Comparison of ENCODE assay signal across 15 mouse cellular contexts in genomic region chr2:27471170-27471584, GRCm38 (mm10). TPM values are rescaled to one million over a fixed set of nuclear protein-coding genes. Genes with fewer than 3 reads are reported as not detected.
DNase-seq lines count a peak whose midpoint lies in the region; ATAC-seq and TF ChIP-seq lines count a peak whose summit lies in the region.
"Had no signal": no experiment of that assay in that cellular context is flagged by ENCODE, and none has a peak within 500 bp of the region (broad histone marks: within the 10 kb centered on the region; RNA-seq: fewer than 3 reads in every experiment).

No protein-coding gene starts in this region.

- H3K27me3 ChIP-seq in heart, embryonic 10.5 days (ENCODE audit: insufficient read depth, poor library complexity, severe bottlenecking), result no peaks in the 10 kb centered on the region
- H3K27me3 ChIP-seq in neural tube, embryonic 13.5 days, result no peaks in the 10 kb centered on the region
- H3K27me3 ChIP-seq in neural tube, embryonic 15.5 days (replicated peaks), result no peaks in the 10 kb centered on the region
- no peaks in the 10 kb centered on the region for H3K27me3 ChIP-seq in limb, embryonic 13.5 days
- no peaks in the 10 kb centered on the region for H3K27me3 ChIP-seq in stomach, postnatal 0 days (ENCODE audit: control insufficient read depth, insufficient read depth, low read length)
- H3K27me3 ChIP-seq: midbrain, embryonic 12.5 days; Patski had no signal

- H3K4me3 ChIP-seq in heart, embryonic 10.5 days, result peak overlapping the region; percentile 1; the same call in 1 of the 2 replicates
- H3K4me3 ChIP-seq in neural tube, embryonic 13.5 days, result no peak overlapping the region
- no peak overlapping the region for H3K4me3 ChIP-seq in neural tube, embryonic 15.5 days (replicated peaks)
- H3K4me3 ChIP-seq in limb, embryonic 13.5 days, result no peak overlapping the region
- no peak overlapping the region for H3K4me3 ChIP-seq in stomach, postnatal 0 days (ENCODE audit: low read depth, low read length)
- H3K4me3 ChIP-seq: midbrain, embryonic 12.5 days had no signal

- no peak for ATAC-seq in neural tube, embryonic 13.5 days (ENCODE audit: low read depth)
- no peak for ATAC-seq in neural tube, embryonic 15.5 days (ENCODE audit: low FRiP score)
- ATAC-seq in limb, embryonic 13.5 days (ENCODE audit: low FRiP score, low read depth), result no peak; the same call in 1 of the 2 replicates
- no peak for ATAC-seq in stomach, postnatal 0 days (ENCODE audit: low FRiP score, low TSS enrichment)
- ATAC-seq: CD4-positive, CD25-positive, alpha-beta regulatory T cell, adult 4 months; forebrain, embryonic 14.5 days; Patski had no signal

- H3K4me2 ChIP-seq in neural tube, embryonic 13.5 days, result no peak overlapping the region
- no peak overlapping the region for H3K4me2 ChIP-seq in neural tube, embryonic 15.5 days
- peak overlapping the region; percentile 94; the same call in 1 of the 2 replicates for H3K4me2 ChIP-seq in limb, embryonic 13.5 days (replicated peaks)
- H3K4me2 ChIP-seq in stomach, postnatal 0 days (replicated peaks; ENCODE audit: low read depth), result no peak overlapping the region

- no peak for DNase-seq in heart, embryonic 10.5 days (ENCODE audit: low spot score)
- DNase-seq in heart, adult 8-10 months (ENCODE audit: low spot score), result no peak
- no peak for DNase-seq in stomach, postnatal 0 days (ENCODE audit: low spot score)
- DNase-seq in c-Kit-positive CD71-positive TER-119-positive erythroid progenitor cells, embryonic 14.5 days (ENCODE audit: low spot score), result no peak
- DNase-seq in frontal cortex, postnatal 36 days (ENCODE audit: low spot score in 2 of 2), result no peak
- DNase-seq: embryo, embryonic 11 days; kidney, adult 18-20 months; thymus, postnatal 14 days had no signal

- H3K27ac ChIP-seq in heart, embryonic 10.5 days, result peak overlapping the region; percentile 19; the same call in 1 of the 2 replicates
- H3K27ac ChIP-seq in neural tube, embryonic 13.5 days (replicated peaks), result no peak overlapping the region
- no peak overlapping the region for H3K27ac ChIP-seq in neural tube, embryonic 15.5 days (replicated peaks)
- no peak overlapping the region for H3K27ac ChIP-seq in limb, embryonic 13.5 days
- 0 out of 2 replicates have a peak overlapping the region, but pooled peaks have one; percentile 35 for H3K27ac ChIP-seq in stomach, postnatal 0 days (replicated peaks)
- H3K27ac ChIP-seq: midbrain, embryonic 12.5 days had no signal

- H3K9me3 ChIP-seq in heart, embryonic 10.5 days, result no peaks in the 10 kb centered on the region
- no peaks in the 10 kb centered on the region for H3K9me3 ChIP-seq in neural tube, embryonic 13.5 days
- no peaks in the 10 kb centered on the region for H3K9me3 ChIP-seq in neural tube, embryonic 15.5 days (replicated peaks)
- no peaks in the 10 kb centered on the region for H3K9me3 ChIP-seq in limb, embryonic 13.5 days
- H3K9me3 ChIP-seq in stomach, postnatal 0 days (ENCODE audit: control insufficient read depth, low read length), result no peaks in the 10 kb centered on the region
- H3K9me3 ChIP-seq: midbrain, embryonic 12.5 days had no signal

- no peak for TF ChIP-seq CTCF in stomach, postnatal 0 days (IDR thresholded peaks at IDR 0.05; ENCODE audit: low read depth)

- peaks cover 48% of the 10 kb centered on the region for H3K36me3 ChIP-seq in heart, embryonic 10.5 days
- H3K36me3 ChIP-seq in neural tube, embryonic 13.5 days, result peaks cover 7% of the 10 kb centered on the region; the same call in 1 of the 2 replicates
- H3K36me3 ChIP-seq in neural tube, embryonic 15.5 days, result no peaks in the 10 kb centered on the region
- peaks cover 58% of the 10 kb centered on the region for H3K36me3 ChIP-seq in limb, embryonic 13.5 days
- no peaks in the 10 kb centered on the region for H3K36me3 ChIP-seq in stomach, postnatal 0 days (ENCODE audit: control insufficient read depth, insufficient read depth, low read length)

- H3K9ac ChIP-seq in neural tube, embryonic 13.5 days, result peak overlapping the region; percentile 6; the same call in 1 of the 2 replicates
- no peak overlapping the region for H3K9ac ChIP-seq in neural tube, embryonic 15.5 days (replicated peaks)
- H3K9ac ChIP-seq in limb, embryonic 13.5 days, result peak overlapping the region; percentile 21; the same call in 1 of the 2 replicates
- H3K9ac ChIP-seq in stomach, postnatal 0 days (ENCODE audit: low read length), result no peak overlapping the region
- H3K9ac ChIP-seq: midbrain, embryonic 12.5 days had no signal

- peaks cover 76% of the 10 kb centered on the region for H3K4me1 ChIP-seq in heart, embryonic 10.5 days
- peaks cover 79% of the 10 kb centered on the region for H3K4me1 ChIP-seq in neural tube, embryonic 13.5 days (replicated peaks)
- peaks cover 80% of the 10 kb centered on the region for H3K4me1 ChIP-seq in neural tube, embryonic 15.5 days
- peaks cover 60% of the 10 kb centered on the region for H3K4me1 ChIP-seq in limb, embryonic 13.5 days
- peaks cover 15% of the 10 kb centered on the region for H3K4me1 ChIP-seq in stomach, postnatal 0 days (replicated peaks; ENCODE audit: control insufficient read depth, insufficient read depth)

- TF ChIP-seq EP300 in stomach, postnatal 0 days (optimal IDR thresholded peaks at IDR 0.05), result no peak

RNA-seq across cellular contexts. Expression of gene Brd3os, which starts 29.1 kb away (rescaled TPM):
- 2.3 and 3.3 TPM in 2 replicates for polyA plus RNA-seq in heart, embryonic 10.5 days (2016; fragmentation: Nextera tagmentation; extraction: Ambion mirVana)
- total RNA-seq in heart, adult 8-10 months (2022), result 1 to 10 TPM; 1.2 to 2.0 (median 1.9) TPM
- polyA plus RNA-seq in neural tube, embryonic 13.5 days (2015; fragmentation: Nextera tagmentation; extraction: Ambion mirVana), result 30.0 and 30.5 TPM in 2 replicates
- 40.4 and 45.0 TPM in 2 replicates for polyA plus RNA-seq in neural tube, embryonic 15.5 days (2015; fragmentation: Nextera tagmentation; extraction: Ambion mirVana)
- polyA plus RNA-seq in limb, embryonic 13.5 days (2015; fragmentation: Nextera tagmentation; extraction: Ambion mirVana), result 14.8 and 15.5 TPM in 2 replicates
- 2.8 and 3.4 TPM in 2 replicates for polyA plus RNA-seq in stomach, postnatal 0 days (2015; fragmentation: Nextera tagmentation; extraction: Ambion mirVana)

RNA-seq across cellular contexts. Expression of gene Brd3, which starts 36.3 kb away (rescaled TPM):
- 90.5 and 135 TPM in 2 replicates for polyA plus RNA-seq in heart, embryonic 10.5 days (2016; fragmentation: Nextera tagmentation; extraction: Ambion mirVana)
- total RNA-seq in heart, adult 8-10 months (2022), result 10 to 100 TPM; 27.4 to 28.6 (median 28.3) TPM
- 122 and 144 TPM in 2 replicates for polyA plus RNA-seq in neural tube, embryonic 13.5 days (2015; fragmentation: Nextera tagmentation; extraction: Ambion mirVana)
- 98.6 and 99.7 TPM in 2 replicates for polyA plus RNA-seq in neural tube, embryonic 15.5 days (2015; fragmentation: Nextera tagmentation; extraction: Ambion mirVana)
- 141 and 169 TPM in 2 replicates for polyA plus RNA-seq in limb, embryonic 13.5 days (2015; fragmentation: Nextera tagmentation; extraction: Ambion mirVana)
- 41.0 and 48.3 TPM in 2 replicates for polyA plus RNA-seq in stomach, postnatal 0 days (2015; fragmentation: Nextera tagmentation; extraction: Ambion mirVana)

RNA-seq across cellular contexts. Expression of gene Wdr5, which starts 43.8 kb away (rescaled TPM):
- 44.3 and 57.8 TPM in 2 replicates for polyA plus RNA-seq in heart, embryonic 10.5 days (2016; fragmentation: Nextera tagmentation; extraction: Ambion mirVana)
- 10 to 100 TPM; 22.0 to 25.5 (median 23.5) TPM for total RNA-seq in heart, adult 8-10 months (2022)
- 36.6 and 39.7 TPM in 2 replicates for polyA plus RNA-seq in neural tube, embryonic 13.5 days (2015; fragmentation: Nextera tagmentation; extraction: Ambion mirVana)
- 41.7 and 44.4 TPM in 2 replicates for polyA plus RNA-seq in neural tube, embryonic 15.5 days (2015; fragmentation: Nextera tagmentation; extraction: Ambion mirVana)
- 62.5 and 63.6 TPM in 2 replicates for polyA plus RNA-seq in limb, embryonic 13.5 days (2015; fragmentation: Nextera tagmentation; extraction: Ambion mirVana)
- polyA plus RNA-seq in stomach, postnatal 0 days (2015; fragmentation: Nextera tagmentation; extraction: Ambion mirVana), result 19.3 and 19.7 TPM in 2 replicates

RNA-seq across cellular contexts. Expression of gene Vav2, which starts 44.3 kb away (rescaled TPM):
- 5.1 and 8.1 TPM in 2 replicates for polyA plus RNA-seq in heart, embryonic 10.5 days (2016; fragmentation: Nextera tagmentation; extraction: Ambion mirVana)
- 10 to 100 TPM in 3 of 4 experiments, 1 to 10 TPM in 1; 8.2 to 13.1 (median 12.1) TPM for total RNA-seq in heart, adult 8-10 months (2022)
- polyA plus RNA-seq in neural tube, embryonic 13.5 days (2015; fragmentation: Nextera tagmentation; extraction: Ambion mirVana), result 14.8 and 15.3 TPM in 2 replicates
- polyA plus RNA-seq in neural tube, embryonic 15.5 days (2015; fragmentation: Nextera tagmentation; extraction: Ambion mirVana), result 12.4 and 15.5 TPM in 2 replicates
- 4.9 and 5.7 TPM in 2 replicates for polyA plus RNA-seq in limb, embryonic 13.5 days (2015; fragmentation: Nextera tagmentation; extraction: Ambion mirVana)
- polyA plus RNA-seq in stomach, postnatal 0 days (2015; fragmentation: Nextera tagmentation; extraction: Ambion mirVana), result 2.7 and 2.9 TPM in 2 replicates

Comparison
In these comparisons a context has a peak if more than half of its experiments do, and no peak if none do; other contexts are left out.
1. H3K9ac ChIP-seq: peak in neural tube, embryonic 13.5 days (single experiment) and limb, embryonic 13.5 days (single experiment); none in neural tube, embryonic 15.5 days (single experiment) and stomach, postnatal 0 days (single experiment).
2. H3K27ac ChIP-seq: peak in heart, embryonic 10.5 days (single experiment) and stomach, postnatal 0 days (single experiment); none in neural tube, embryonic 13.5 days (single experiment), neural tube, embryonic 15.5 days (single experiment) and limb, embryonic 13.5 days (single experiment).